Mouse (Mus musculus): ENCODE measurements at regions not wholly inside any gene's neighbourhood (a gene's known extent, or its start where the extent isn't known, plus 50 kb on each side); places are given as distances from the start of the nearest gene placed in this dataset.

DNA sequence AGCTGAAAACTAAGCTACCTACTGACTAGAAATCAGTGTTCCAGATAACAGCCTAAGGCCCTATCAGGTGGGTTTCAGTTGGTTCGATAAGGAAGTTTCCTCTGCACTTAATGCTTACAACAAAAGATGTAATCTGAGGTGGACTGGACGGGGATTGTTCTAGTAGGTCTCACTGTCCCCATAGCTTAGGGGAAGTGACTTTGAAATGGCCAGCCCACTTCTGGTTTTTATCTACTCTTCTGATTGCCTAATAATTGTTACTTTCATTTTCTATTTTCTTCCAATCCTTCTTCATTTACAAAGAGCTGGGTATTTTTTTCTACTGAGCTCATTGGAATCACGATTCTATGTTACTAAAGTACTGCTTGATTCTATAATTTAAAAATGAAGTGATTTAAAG, 59.3 kb upstream of the Lpar1 start:
- H3K9me3 ChIP-seq (replicated peaks; ENCODE audit: insufficient read depth, low read length): no peaks in the 10 kb centered on the region
- H3K79me2 ChIP-seq (ENCODE audit: control insufficient read depth, insufficient read depth, low read length, poor library complexity): no peaks in the 10 kb centered on the region
- H3K4me3 ChIP-seq (ENCODE audit: control insufficient read depth in 1 of 2, insufficient read depth in 1 of 2, low read depth in 2 of 2, low read length in 2 of 2): peak overlapping the region in 1 of 2 experiments; percentile 47; a peak in 2 of 4 replicates
- peak; percentile 8 for DNase-seq (ENCODE audit: low read depth, low spot score)
- no peaks in the 10 kb centered on the region for H3K36me3 ChIP-seq (ENCODE audit: control insufficient read depth in 1 of 2, insufficient read depth in 2 of 2, low read length in 2 of 2)
- H3K27me3 ChIP-seq (ENCODE audit: control insufficient read depth in 1 of 2, insufficient read depth in 2 of 2, low read length in 2 of 2): no peaks in the 10 kb centered on the region
- H3K9ac ChIP-seq (ENCODE audit: control insufficient read depth, low read depth, low read length, poor library complexity, severe bottlenecking): no peak overlapping the region
- no peak overlapping the region for H3K27ac ChIP-seq (ENCODE audit: control insufficient read depth, low read depth, low read length)
- H3K4me1 ChIP-seq (ENCODE audit: control insufficient read depth in 1 of 2, insufficient read depth in 2 of 2, low read length in 2 of 2): no peaks in the 10 kb centered on the region
- TF ChIP-seq GABPA (IDR thresholded peaks at IDR 0.05; ENCODE audit: low read depth, low read length) (no peak), MAFK (IDR thresholded peaks at IDR 0.05; ENCODE audit: borderline replicate concordance, low read depth, low read length) (no peak), TBP (IDR thresholded peaks at IDR 0.05; ENCODE audit: low read depth, low read length) (no peak), ETS1 (IDR thresholded peaks at IDR 0.05; ENCODE audit: low read depth, low read length) (no peak), RCOR1 (IDR thresholded peaks at IDR 0.05; ENCODE audit: low read depth, low read length) (no peak), MEF2A (IDR thresholded peaks at IDR 0.05; ENCODE audit: extremely low read depth, insufficient replicate concordance, low read depth, low read length, poor library complexity, severe bottlenecking) (no peak)

DNA sequence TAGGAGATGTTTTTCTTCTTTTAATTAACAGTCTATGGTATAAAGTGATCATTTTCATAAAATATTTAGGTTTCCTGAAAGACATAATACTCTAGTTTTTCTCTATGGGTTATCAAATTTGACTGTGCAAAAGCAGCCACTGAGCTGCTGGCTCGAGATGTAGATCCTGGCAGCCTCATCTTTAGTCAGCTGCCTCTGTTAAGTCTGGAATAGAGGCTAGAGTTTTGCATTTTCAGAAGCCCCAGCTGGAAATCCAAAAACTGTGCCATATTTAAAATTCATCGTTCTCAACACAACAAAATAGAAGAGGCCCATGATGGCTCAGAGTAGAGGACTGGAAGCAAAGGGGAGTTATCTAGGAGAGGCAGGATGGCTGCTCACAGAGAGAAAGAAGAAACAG, 53.8 kb upstream of the Lpar1 start:
- no peak for DNase-seq (ENCODE audit: low read depth, low spot score)
- Histone ChIP-seq H3K9me3 (replicated peaks; ENCODE audit: insufficient read depth, low read length) (no peaks in the 10 kb centered on the region), H3K27ac (ENCODE audit: control insufficient read depth, low read depth, low read length) (no peak overlapping the region), H3K27me3 (ENCODE audit: control insufficient read depth in 1 of 2, insufficient read depth in 2 of 2, low read length in 2 of 2) (no peaks in the 10 kb centered on the region), H3K79me2 (ENCODE audit: control insufficient read depth, insufficient read depth, low read length, poor library complexity) (no peaks in the 10 kb centered on the region), H3K4me3 (ENCODE audit: control insufficient read depth in 1 of 2, insufficient read depth in 1 of 2, low read depth in 2 of 2, low read length in 2 of 2) (no peak overlapping the region), H3K9ac (ENCODE audit: control insufficient read depth, low read depth, low read length, poor library complexity, severe bottlenecking) (no peak overlapping the region), H3K4me1 (ENCODE audit: control insufficient read depth in 1 of 2, insufficient read depth in 2 of 2, low read length in 2 of 2) (no peaks in the 10 kb centered on the region), H3K36me3 (ENCODE audit: control insufficient read depth in 1 of 2, insufficient read depth in 2 of 2, low read length in 2 of 2) (no peaks in the 10 kb centered on the region)
- TF ChIP-seq ETS1 (IDR thresholded peaks at IDR 0.05; ENCODE audit: low read depth, low read length) (no peak), POLR2AphosphoS5 (IDR thresholded peaks at IDR 0.05; ENCODE audit: borderline replicate concordance, low read depth, low read length) (no peak), MYB (IDR thresholded peaks at IDR 0.05; ENCODE audit: low read depth, low read length) (no peak), UBTF (IDR thresholded peaks at IDR 0.05; ENCODE audit: borderline replicate concordance, insufficient read depth, low read depth, low read length) (no peak), ZMIZ1 (IDR thresholded peaks at IDR 0.05; ENCODE audit: low read depth, low read length) (no peak), MAFK (IDR thresholded peaks at IDR 0.05; ENCODE audit: borderline replicate concordance, low read depth, low read length) (no peak), KAT2A (conservative IDR thresholded peaks at IDR 0.05; ENCODE audit: low read depth, low read length) (no peak), RCOR1 (IDR thresholded peaks at IDR 0.05; ENCODE audit: low read depth, low read length) (no peak), USF1 (IDR thresholded peaks at IDR 0.05; ENCODE audit: low read depth, low read length) (no peak)

DNA sequence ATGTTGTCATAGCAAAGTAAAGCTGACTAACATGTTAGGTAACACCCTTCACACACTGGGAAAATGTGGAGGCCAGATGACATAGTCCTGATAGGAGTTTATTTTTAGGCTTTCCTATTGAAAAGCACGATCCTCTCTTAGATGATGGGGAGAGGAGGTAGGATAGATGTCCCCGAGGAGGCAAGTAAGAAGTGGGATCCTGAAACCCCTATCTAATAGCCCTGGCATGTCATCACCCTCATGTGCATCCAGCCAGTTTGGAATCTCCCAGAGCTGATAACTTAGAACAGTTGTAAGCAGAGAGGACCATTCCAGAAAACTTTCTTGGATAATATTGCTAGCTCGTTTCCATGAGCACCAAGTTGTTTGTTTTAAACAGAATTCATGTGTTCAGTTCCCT, 52.2 kb upstream of the Lpar1 start:
- H3K9ac ChIP-seq (ENCODE audit: control insufficient read depth, low read depth, low read length, poor library complexity, severe bottlenecking): no peak overlapping the region
- TF ChIP-seq ZC3H11A (IDR thresholded peaks at IDR 0.05; ENCODE audit: low read depth, low read length): no peak
- H3K9me3 ChIP-seq (replicated peaks; ENCODE audit: insufficient read depth, low read length): no peaks in the 10 kb centered on the region
- no peak overlapping the region for H3K27ac ChIP-seq (ENCODE audit: control insufficient read depth, low read depth, low read length)
- no peaks in the 10 kb centered on the region for H3K79me2 ChIP-seq (ENCODE audit: control insufficient read depth, insufficient read depth, low read length, poor library complexity)
- no peaks in the 10 kb centered on the region for H3K36me3 ChIP-seq (ENCODE audit: control insufficient read depth in 1 of 2, insufficient read depth in 2 of 2, low read length in 2 of 2)
- no peak overlapping the region for H3K4me3 ChIP-seq (ENCODE audit: control insufficient read depth in 1 of 2, insufficient read depth in 1 of 2, low read depth in 2 of 2, low read length in 2 of 2)
- no peaks in the 10 kb centered on the region for H3K4me1 ChIP-seq (ENCODE audit: control insufficient read depth in 1 of 2, insufficient read depth in 2 of 2, low read length in 2 of 2)
- H3K27me3 ChIP-seq (ENCODE audit: control insufficient read depth in 1 of 2, insufficient read depth in 2 of 2, low read length in 2 of 2): no peaks in the 10 kb centered on the region
- DNase-seq (ENCODE audit: low read depth, low spot score): no peak

All from MEL (cell line).